Mouse (Mus musculus) layer of hippocampus, postnatal 36 days (tissue): ENCODE measurements around the gene Tmem212. TPM values are rescaled to one million over a fixed set of nuclear protein-coding genes. Genes with fewer than 3 reads are reported as not detected.

Source experiments
- DNase-seq, 2 experiments: peaks; one replicate each; pipeline ENCODE4 v3.0.0; 2022
- total RNA-seq, 2 experiments: library from RNA; stranded (reverse); gene quantifications; 2 replicates each; pipeline ENCODE4 v1.2.3; 2021

Gene Tmem212
- total RNA-seq, 2 experiments from 2014 or later: 1.4 to 2.1 TPM

GRCm38 (mm10) chr3:27842856-27843255 is 53.3 kb downstream of the Tmem212 start:
- DNase-seq: no peak

DNA sequence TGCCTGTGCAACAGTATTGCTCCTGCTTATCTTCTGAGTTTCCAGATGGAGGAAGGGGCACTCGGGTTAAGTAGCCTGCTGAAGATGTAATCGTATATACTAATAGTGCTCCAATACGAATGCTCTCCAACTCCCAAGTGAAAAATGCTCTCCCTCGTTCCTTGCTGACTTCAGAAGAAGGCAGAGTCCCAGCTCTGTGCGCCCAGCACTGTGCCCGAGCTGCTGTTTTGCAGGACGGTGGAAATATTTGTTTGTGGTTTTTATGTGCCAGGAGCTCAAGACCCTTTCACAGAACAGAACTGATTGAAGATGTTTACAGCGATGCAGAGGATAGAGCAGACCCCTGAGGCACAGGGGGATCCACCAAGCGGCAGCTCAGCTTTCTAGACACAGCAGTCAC is 55.9 kb downstream of the Tmem212 start:
- no peak for DNase-seq

DNA sequence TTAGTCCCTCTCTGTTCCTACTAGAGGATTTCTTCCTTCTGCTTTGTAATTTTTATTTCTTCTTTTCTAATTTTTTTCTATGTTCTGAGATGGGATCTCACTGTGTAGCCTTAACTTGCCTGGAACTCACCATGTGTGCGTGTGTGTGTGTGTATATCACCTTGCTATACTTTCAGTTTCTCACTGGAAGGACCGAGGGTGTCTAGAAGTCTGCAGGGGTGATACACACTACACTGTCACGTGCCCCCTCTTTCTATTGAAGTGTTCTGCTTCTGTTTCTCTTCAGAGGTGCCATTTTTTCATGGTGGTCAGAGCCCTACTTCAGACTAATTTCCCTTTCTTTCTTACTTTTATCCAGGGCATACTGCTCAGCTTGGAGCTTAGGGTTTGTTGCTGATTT is 56.4 kb downstream of the Tmem212 start:
- no peak for DNase-seq

GRCm38 (mm10) chr3:27839231-27839630 is 56.9 kb downstream of the Tmem212 start:
- DNase-seq: no peak

- DNase-seq: no peak
Observed at GRCm38 (mm10) chr3:27836297-27836696, 59.9 kb downstream of the Tmem212 start.

GRCm38 (mm10) chr3:27835786-27836185 is 60.4 kb downstream of the Tmem212 start:
- DNase-seq: no peak

- no peak for DNase-seq
Observed at GRCm38 (mm10) chr3:27828755-27829154, 67.4 kb downstream of the Tmem212 start.

DNA sequence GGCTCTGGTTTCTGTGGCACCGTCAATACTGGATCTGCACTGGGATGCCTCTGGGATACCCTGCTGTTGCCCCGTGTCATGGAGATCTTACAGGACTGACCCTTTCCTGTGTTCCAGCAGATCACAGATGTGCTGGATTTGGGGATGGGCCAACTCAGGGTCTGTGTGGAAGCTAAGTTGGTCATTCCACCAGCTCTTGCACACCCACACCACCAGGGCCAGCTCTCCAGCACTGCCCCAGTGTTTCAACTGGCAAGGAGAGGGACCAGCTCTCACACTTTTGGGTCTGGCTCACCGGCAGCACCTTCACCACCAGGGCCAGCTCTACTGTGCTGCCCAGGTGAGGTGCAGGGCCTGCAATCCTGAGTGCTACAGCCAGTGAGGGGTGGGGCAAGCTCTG is 68.9 kb downstream of the Tmem212 start:
- no peak for DNase-seq

DNA sequence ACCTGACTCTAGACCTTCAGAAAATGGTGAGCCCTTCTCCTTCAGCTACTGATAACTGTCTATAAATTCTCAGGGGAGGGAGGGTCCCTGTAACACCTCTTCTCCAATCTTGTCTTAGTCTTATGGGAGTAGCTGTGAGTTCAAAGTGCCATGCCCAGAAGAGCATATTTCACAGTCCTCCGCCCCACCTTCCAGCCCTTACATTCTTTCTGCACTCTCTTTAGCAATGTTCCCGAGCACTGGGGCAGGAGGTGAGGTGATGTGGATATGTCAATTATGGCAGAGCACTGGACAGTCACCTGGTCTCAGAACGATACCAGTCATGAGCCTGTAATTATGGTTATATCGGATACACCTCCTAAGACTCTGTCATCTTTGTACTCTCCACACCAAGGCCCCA is 70.2 kb downstream of the Tmem212 start:
- no peak for DNase-seq

Other genes starting within 250 kb of the Tmem212 start
- 10 to 100 TPM; 21.0 to 22.9 TPM for gene Fndc3b, start 185.1 kb downstream of the Tmem212 start, total RNA-seq
- 10 to 100 TPM in 1 of 2 experiments, 1 to 10 TPM in 1; 7.3 to 10.6 TPM for gene Pld1, start 42.3 kb upstream of the Tmem212 start, total RNA-seq